Mouse (Mus musculus) ES-E14 (cell line): Measurements from ENCODE around the gene Fzd5. TPM values are rescaled to one million over a fixed set of nuclear protein-coding genes. Genes with fewer than 3 reads are reported as not detected.
A peak's percentile ranks its signal among the peaks of the same experiment; 100 is the strongest.

Source experiments
- DNase-seq: peaks from one replicate; pipeline ENCODE4 v3.0.0-alpha.2; 2013; ENCODE audit warnings: low read depth, low spot score
- H3K27ac ChIP-seq: 2 replicates; pipeline ENCODE4 v1.5.1; 2012; ENCODE audit warnings: low read depth, mild to moderate bottlenecking, low read length, moderate library complexity, mixed read lengths; ENCODE audit not compliant: poor library complexity, insufficient read depth, severe bottlenecking
- H3K36me3 ChIP-seq: 2 replicates; pipeline ENCODE4 v1.6.1; 2012; ENCODE audit warnings: mild to moderate bottlenecking, low read length, moderate library complexity, mixed read lengths; ENCODE audit not compliant: control insufficient read depth, poor library complexity, insufficient read depth, severe bottlenecking
- H3K4me1 ChIP-seq, 2 experiments: fragments of 150-350 bp in 1 of 2; sonication (generic) in 1 of 2; 2 replicates each; pipeline ENCODE4 v1.6.1; 2012; ENCODE audit warnings: low read length in 2 of 2, mild to moderate bottlenecking in 1 of 2, mixed read lengths in 1 of 2; ENCODE audit not compliant: control insufficient read depth in 2 of 2, insufficient read depth in 2 of 2, poor library complexity in 1 of 2
- H3K4me3 ChIP-seq, 2 experiments: fragments of 150-350 bp in 1 of 2; sonication (generic) in 1 of 2; 2 replicates each; pipeline ENCODE4 v1.5.1; 2012; ENCODE audit warnings: low read length in 2 of 2, low read depth in 1 of 2, mild to moderate bottlenecking in 1 of 2, mixed read lengths in 1 of 2; ENCODE audit not compliant: insufficient read depth in 1 of 2, poor library complexity in 1 of 2, severe bottlenecking in 1 of 2
- H3K9ac ChIP-seq: 2 replicates; pipeline ENCODE4 v1.6.1; 2012; ENCODE audit warnings: low read depth, mild to moderate bottlenecking, low read length, mixed read lengths; ENCODE audit not compliant: poor library complexity, insufficient read depth, severe bottlenecking
- H3K9me3 ChIP-seq: fragments of 150-350 bp; sonication (generic); 2 replicates; pipeline ENCODE4 v1.6.1; 2012; ENCODE audit warnings: low read depth, mild to moderate bottlenecking, low read length; ENCODE audit not compliant: control insufficient read depth, insufficient read depth
- CHD2 ChIP-seq: IDR thresholded peaks from 2 replicates; pipeline ENCODE4 v1.6.1; 2014; ENCODE audit warnings: mild to moderate bottlenecking, low read depth, low read length, inconsistent platforms
- HCFC1 ChIP-seq: IDR thresholded peaks from 2 replicates; pipeline ENCODE4 v1.6.1; 2012; ENCODE audit warnings: low read length, inconsistent platforms, borderline replicate concordance; ENCODE audit not compliant: insufficient read depth
- MAFK ChIP-seq: IDR thresholded peaks from 2 replicates; pipeline ENCODE4 v1.6.1; 2014; ENCODE audit warnings: mild to moderate bottlenecking, low read depth, low read length, inconsistent platforms; ENCODE audit not compliant: insufficient read depth
- ZC3H11A ChIP-seq: IDR thresholded peaks from 2 replicates; pipeline ENCODE4 v1.6.1; 2012; ENCODE audit warnings: low read depth, mild to moderate bottlenecking, inconsistent platforms, low read length, borderline replicate concordance
- ZNF384 ChIP-seq: IDR thresholded peaks from 2 replicates; pipeline ENCODE4 v1.6.1; 2012; ENCODE audit warnings: low read depth, low read length, inconsistent platforms
- in situ Hi-C, 2 experiments: fragments of 600-800 bp; cut with MboI; formaldehyde crosslinking; loops; one replicate each; pipeline ENCODE4 v1.15.1; 2025; ENCODE audit warnings: low sequenced_read_pairs in 2 of 2, inconsistent platforms in 1 of 2; ENCODE audit not compliant: unreplicated experiment in 2 of 2
- total RNA-seq: library from RNA; depleted of rRNA; stranded (reverse); fragments of 300-350 nt; gene quantifications from 2 replicates; pipeline ENCODE4 v1.2.3, GENCODE M21; 2012

The Fzd5 gene
- total RNA-seq, 1 experiment, result 84.7 TPM

GRCm38 (mm10) chr1:64701780-64702179 is 35.8 kb downstream of the Fzd5 start:
- H3K36me3 ChIP-seq, result no peaks in the 10 kb centered on the region; the same call in 1 of the 2 replicates
- in situ Hi-C loops, result loop anchor here in 1 of 2 experiments (25.0 kb wide), 1 partner anchor 1039 kb away; no protein-coding TSS in a partner anchor
- TF ChIP-seq HCFC1 (no peak), CHD2 (no peak), ZC3H11A (no peak), ZNF384 (no peak), MAFK (no peak)
- H3K9ac ChIP-seq, result no peak overlapping the region
- H3K27ac ChIP-seq, result no peak overlapping the region
- H3K9me3 ChIP-seq, result no peaks in the 10 kb centered on the region
- H3K4me1 ChIP-seq, result no peaks in the 10 kb centered on the region
- H3K4me3 ChIP-seq, result no peak overlapping the region
- no peak for DNase-seq

- Histone ChIP-seq H3K27ac (no peak overlapping the region), H3K36me3 (no peaks in the 10 kb centered on the region), H3K9me3 (no peaks in the 10 kb centered on the region), H3K9ac (no peak overlapping the region), H3K4me1 (no peaks in the 10 kb centered on the region), H3K4me3 (no peak overlapping the region)
- in situ Hi-C loops, result no loop called here
- DNase-seq, result no peak
- no peak for TF ChIP-seq HCFC1
- no peak for TF ChIP-seq ZNF384
These were observed 42.4 kb downstream of the Fzd5 start for GRCm38 (mm10) chr1:64695156-64695555.

GRCm38 (mm10) chr1:64691581-64691980 is 46.0 kb downstream of the Fzd5 start:
- no peak for DNase-seq
- TF ChIP-seq ZC3H11A (no peak), HCFC1 (no peak), MAFK (no peak), ZNF384 (no peak), CHD2 (no peak)
- H3K27ac ChIP-seq, result no peak overlapping the region

GRCm38 (mm10) chr1:64691121-64691551 is 46.4 kb downstream of the Fzd5 start:
- Histone ChIP-seq H3K27ac (peak overlapping the region; percentile 57; the same call in 1 of the 2 replicates), H3K4me1 (no peaks in the 10 kb centered on the region), H3K9ac (peak overlapping the region; percentile 90), H3K4me3 (peak overlapping the region; percentile 90 to 96), H3K9me3 (no peaks in the 10 kb centered on the region), H3K36me3 (no peaks in the 10 kb centered on the region)
- DNase-seq, result no peak
- TF ChIP-seq HCFC1 (no peak), CHD2 (no peak), ZNF384 (no peak), ZC3H11A (no peak), MAFK (no peak)
- in situ Hi-C loops, result no loop called here

More at GRCm38 (mm10) chr1:64691581-64691980, 46.0 kb downstream of the Fzd5 start:
- Histone ChIP-seq H3K9me3 (no peaks in the 10 kb centered on the region), H3K4me3 (peak overlapping the region; percentile 90 to 96), H3K36me3 (no peaks in the 10 kb centered on the region), H3K9ac (peak overlapping the region; percentile 90), H3K4me1 (no peaks in the 10 kb centered on the region)
- in situ Hi-C loops, result no loop called here

GRCm38 (mm10) chr1:64690213-64691013 is 47.1 kb downstream of the Fzd5 start, which contains the start of gene Ccnyl1:
Gene Ccnyl1 (plus strand): TSS chr1:64690455.
- H3K27ac ChIP-seq, result peak within 1 kb of the TSS; percentile 57; the same call in 1 of the 2 replicates
- H3K4me1 ChIP-seq, result no peaks in the 10 kb centered on the region
- in situ Hi-C loops, result no loop called here
- H3K4me3 ChIP-seq, result peak within 1 kb of the TSS; percentile 96 to 97
- TF ChIP-seq HCFC1 (no peak), MAFK (no peak), CHD2 (no peak), ZNF384 (no peak), ZC3H11A (no peak)
- no peaks in the 10 kb centered on the region for H3K9me3 ChIP-seq
- peak; percentile 96 for DNase-seq
- H3K36me3 ChIP-seq, result no peaks in the 10 kb centered on the region
- peak within 1 kb of the TSS; percentile 90 for H3K9ac ChIP-seq
